Mouse (Mus musculus) thymus, postnatal 14 days (tissue): ENCODE measurements around the gene Dnase1.
"Not testable (repeated sequence)": the region's sequence is repeated elsewhere in the genome, so short reads cannot be mapped to it uniquely, and the experiment has no call there.

ENCODE experiments used
- DNase-seq: peaks from one replicate; pipeline ENCODE4 v3.0.0; 2021

The Dnase1 gene

DNA sequence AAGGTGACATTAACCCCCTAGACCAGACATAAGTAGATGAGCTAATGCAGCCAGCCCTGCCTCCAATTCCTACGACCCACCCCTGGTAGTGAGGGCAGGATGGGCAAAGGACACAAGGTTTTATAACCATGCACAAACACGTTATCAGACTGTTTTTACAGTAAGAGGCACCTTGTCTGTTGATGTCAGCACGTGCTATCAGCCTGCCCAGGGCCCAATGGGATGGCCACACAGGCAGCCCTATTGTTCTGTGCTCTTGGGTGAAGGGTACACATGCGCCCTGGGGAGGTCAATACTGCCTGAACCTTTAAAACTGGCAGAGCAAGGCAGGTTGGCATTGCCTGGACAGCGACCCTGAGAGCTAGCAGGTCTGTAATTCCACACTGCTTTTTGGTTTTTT, at the start of gene Dnase1:
TSS of gene Dnase1 (plus strand) at position 136 of the 400 bp plus-strand sequence.
- DNase-seq = no peak

DNA sequence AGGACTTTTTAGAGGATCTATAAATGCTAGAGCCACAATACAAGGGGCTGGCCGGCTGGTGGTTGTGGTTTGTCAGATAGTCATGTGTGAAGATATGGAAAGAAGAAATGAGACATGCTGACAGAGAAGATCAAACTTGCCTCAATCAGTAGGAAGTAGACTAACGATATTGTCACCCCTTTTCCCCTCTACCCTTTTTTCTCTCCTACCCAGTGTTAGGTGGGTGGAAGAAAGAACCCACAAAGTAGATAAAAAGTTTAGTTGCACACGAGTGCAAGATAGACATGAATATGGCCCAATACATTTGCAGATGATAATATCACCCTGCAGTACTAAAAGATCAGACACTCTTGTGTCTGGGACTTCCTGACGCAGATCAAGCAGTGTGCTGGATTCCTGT, 48.3 kb upstream of the Dnase1 start:
- DNase-seq = no peak

DNA sequence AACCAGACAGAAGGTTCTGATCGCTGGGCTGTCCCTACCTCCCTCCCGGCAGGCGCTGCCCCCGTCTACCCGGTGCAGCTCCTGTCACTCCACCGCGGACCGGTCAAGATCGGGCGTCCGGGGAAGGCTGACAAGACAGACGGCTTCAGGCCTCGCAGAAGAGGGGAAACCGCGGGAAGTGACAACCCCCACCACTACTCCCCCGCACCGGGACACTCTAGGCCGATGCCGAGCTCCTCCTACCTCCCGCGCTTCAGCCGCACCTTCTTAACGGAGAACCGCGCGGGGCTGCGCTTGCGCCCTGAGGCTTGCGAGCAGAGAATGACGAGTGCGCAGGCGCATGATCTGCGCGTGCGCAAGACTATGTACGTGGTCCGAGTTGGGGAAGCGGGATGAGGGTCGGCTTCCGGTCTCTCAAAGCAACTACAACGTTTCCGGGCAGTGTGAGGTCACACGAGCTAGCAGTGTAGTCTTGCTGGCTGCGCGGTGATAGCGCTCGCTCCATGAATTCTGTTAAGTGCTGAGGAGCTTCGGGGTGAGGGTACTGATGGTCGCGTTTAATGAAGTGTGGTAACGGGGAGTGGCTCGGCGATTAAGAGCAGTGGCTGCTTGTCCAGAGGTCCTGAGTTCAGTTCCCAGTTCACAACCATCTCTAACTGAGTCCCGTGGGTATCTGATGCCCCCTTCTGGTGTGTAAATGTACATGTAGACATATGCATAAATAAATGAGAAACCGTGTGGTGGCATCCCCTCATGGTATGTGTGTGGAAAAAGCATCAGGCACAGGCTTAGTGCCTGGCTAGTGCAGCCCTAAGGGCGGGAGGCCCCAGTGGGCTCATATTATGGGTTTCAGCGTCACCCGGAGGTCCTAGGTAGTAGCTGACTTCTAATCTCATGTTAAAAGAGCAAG, 33.0 kb upstream of the Dnase1 start, which contains the start of gene Slx4:
TSS of gene Slx4 (minus strand) at position 282 of the 910 bp plus-strand sequence.
- peak; percentile 96 for DNase-seq

DNA sequence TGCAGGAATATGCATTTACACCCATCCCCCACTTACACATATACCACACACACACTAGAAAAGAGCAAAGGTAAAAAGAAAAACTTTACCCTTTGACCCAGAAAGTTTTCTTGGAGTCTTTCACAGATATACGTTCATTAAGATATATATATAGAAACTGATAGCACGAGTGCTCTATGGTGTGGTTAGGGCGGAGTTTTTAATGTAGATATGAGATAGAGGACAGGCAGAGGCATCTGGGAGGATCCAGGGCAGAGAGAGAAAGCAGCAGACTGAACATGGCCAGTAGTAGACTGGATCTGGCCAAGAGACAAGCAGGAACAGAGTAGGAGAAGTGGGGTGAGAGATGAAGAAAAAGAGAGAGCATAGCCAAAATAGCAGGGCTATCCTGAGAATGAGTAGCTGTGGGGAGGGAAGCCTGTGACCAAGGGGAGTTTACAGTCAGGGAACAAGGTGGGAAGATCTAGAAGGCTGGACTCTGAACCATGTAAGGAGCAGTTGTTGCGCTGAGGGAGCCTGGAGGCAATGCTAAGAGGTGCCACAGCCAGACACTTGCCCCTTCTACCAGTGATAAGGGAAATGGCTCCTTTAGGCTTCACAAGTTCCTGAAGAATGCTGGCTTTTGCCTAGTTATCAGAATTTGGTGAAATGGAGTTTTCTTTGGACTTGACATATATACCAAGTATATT, 23.7 kb upstream of the Dnase1 start:
- DNase-seq = no peak

DNA sequence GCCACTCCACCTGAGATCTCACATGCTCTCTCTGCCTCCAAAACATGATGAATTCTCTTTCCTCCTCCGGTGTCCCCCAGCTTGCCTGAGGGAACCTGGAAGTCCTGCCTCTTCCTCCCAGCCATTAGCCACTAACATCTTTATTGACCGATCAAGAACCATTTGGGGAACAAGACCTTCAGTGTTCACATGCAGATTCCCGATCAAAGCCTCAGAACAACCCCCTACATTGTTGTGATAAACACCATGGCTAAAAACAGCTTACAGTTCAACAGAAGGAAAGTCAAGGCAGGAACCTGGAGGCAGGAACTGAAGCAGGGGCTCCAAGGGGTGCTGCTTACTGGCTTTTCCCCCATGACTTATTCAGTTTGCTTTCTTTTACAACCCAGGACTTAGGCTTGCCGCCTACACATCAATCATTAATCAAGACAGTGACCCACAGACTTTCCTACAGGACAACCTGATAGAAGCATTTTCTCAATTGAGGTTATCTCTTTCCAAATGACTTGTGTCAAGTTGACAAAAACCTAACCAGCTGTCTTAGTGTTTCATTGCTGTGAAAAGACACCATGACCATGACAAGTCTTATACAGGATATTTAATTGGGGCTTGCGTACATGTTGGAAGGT, 22.6 kb upstream of the Dnase1 start:
- no peak for DNase-seq

DNA sequence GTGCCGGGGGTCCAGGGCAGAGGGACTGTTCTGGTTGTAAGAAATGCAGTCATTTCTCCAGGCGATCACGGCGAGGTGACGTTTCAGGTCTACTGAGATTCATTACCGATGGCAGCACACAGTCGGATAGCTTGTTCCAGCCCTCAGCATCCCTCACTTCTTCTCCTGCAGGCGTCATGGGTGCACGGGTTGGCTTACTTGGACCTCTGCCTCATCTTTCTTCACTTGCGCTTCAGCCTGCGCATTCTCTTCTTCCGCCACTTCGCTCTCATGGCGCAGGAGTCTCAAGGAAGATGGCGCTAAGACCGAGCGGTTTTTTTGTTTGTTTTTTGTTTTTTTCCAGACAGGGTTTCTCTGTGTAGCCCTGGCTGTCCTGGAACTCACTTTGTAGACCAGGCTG, 20.0 kb upstream of the Dnase1 start:
- not testable (repeated sequence) for DNase-seq

DNA sequence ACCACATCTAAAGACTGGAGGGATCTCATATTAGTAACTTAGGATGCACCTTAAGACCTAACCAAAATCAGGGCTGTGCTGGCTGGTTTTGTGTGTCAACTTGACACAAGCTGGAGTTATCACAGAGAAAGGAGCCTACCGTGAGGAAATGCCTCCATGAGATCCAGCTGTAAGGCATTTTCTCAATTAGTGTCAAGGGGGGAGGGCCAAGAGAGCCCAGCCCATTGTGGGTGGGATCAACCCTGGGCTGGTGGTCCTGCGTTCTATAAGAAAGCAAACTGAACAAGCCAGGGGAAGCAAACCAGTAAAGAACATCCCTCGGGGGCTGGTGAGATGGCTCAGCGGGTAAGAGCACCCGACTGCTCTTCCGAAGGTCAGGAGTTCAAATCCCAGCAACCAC, 19.3 kb upstream of the Dnase1 start:
- DNase-seq = not testable (repeated sequence)

DNA sequence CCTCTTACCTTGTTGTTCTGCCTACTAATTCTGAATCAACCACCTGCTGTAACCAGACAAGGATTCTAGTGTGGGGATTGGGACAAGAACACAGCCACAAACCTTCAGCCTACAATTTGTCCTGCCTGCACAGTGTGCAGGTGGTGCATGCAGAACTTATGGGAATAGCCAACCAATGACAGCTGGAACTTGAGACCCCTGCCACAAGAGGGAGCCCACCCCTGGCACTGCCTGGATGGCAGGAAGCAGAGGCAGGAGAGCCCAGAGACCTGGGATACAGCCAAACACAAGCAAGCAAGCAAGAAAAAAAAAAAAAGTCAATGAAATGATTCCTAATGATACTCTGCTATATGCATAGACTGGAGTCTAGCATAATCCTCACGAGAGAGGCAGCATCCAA, 15.5 kb upstream of the Dnase1 start:
- peak; percentile 12 for DNase-seq

DNA sequence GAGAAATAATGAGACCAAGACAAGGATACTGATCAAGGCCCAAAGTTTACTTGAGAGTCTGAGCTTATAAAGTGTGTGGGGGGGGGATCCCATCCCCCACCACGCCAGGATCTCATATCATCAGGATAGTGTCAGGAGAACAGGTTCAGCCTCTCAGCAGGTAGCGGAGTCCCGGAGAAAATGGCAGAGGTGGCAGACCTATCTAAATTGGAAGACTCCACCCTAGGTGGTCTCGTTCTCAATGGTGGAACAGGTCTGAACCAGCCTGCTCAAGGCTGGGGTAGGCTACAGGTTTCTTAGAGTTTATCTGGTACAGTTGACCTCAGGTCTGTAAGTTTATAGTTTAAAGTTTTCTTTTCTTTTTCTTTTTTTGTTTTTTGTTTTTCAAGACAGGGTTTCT, 14.0 kb upstream of the Dnase1 start:
- no peak for DNase-seq

DNA sequence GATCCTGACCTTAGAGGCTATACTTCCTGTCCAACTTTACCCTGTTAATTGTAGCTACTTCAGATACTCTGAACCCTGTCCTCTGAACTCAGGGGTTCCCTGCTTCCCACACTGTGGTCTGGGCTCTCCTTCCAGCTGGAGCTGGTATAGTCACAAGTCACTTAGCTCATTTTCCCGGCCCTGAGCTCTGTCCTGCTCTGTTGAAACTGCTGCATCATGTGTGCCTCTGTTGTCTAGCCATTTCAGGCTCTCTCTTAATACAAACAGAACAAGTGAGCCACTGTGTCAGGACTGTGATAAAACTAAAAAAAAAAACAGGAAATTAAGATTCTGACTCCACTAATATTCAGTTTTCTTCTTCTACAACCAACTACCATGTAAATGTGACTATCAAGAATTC, 10.1 kb upstream of the Dnase1 start:
- no peak for DNase-seq

DNA sequence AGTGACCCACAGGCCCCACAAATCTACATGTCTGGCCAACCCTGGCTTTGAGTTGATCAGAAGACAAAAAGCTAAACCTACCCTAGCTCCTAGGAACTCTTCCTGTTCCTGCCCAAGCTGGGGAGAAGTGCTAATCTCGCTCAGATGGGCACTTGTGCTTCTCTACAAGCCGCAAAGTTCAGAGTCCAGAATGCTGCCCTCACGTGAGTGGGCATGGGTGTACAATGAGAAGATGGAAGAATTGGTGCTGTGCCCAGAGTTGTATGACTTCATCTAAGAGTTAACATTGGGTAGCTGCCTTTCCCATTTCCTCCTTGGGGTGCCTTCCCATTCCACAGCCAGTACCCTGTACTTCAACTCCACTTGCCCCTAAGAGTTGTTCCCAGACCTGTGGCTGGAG, 9.5 kb upstream of the Dnase1 start:
- no peak for DNase-seq

DNA sequence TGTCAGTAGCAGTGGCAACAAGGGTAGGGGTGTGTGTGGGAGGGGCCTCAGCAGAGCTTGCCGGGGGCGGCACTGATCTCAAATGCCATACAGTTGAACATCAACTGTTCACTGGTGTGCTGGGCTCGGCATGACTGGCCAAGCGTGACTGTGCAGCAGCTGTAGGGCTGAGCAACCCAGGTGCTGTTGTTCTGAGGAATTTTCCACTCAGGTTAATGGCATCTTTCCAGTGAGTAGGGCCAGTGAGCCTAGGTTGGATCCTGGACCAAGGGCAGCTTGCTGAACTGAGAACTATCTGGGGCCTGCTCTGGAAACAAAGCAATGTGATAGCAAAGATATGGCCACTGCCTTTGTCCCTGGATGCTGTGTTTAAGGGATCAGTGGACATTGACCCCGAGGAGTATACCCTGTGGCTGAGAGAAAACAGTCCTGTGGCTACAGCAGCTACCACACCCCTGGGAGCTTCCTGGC, 7.3 kb upstream of the Dnase1 start:
- DNase-seq = no peak

DNA sequence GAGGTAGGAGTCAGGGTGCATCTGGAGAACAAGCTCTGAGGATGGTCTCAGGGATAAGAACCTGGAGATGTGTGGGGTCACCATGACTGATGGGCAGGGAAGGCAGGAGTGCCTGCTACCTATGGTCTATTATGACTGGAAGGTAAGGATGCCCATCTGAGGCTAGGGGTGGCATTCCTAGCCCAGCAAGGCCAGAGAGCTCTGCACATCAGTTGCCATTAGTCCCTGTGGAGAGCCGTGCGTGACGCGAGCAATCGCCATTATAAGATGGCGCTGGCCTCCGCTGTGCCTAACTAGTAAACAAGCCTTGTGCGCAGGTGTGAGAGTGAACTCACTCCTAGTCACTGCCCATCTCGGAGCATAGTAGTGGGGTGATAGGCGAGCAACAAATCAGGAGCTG, 6.2 kb upstream of the Dnase1 start:
- no peak for DNase-seq

DNA sequence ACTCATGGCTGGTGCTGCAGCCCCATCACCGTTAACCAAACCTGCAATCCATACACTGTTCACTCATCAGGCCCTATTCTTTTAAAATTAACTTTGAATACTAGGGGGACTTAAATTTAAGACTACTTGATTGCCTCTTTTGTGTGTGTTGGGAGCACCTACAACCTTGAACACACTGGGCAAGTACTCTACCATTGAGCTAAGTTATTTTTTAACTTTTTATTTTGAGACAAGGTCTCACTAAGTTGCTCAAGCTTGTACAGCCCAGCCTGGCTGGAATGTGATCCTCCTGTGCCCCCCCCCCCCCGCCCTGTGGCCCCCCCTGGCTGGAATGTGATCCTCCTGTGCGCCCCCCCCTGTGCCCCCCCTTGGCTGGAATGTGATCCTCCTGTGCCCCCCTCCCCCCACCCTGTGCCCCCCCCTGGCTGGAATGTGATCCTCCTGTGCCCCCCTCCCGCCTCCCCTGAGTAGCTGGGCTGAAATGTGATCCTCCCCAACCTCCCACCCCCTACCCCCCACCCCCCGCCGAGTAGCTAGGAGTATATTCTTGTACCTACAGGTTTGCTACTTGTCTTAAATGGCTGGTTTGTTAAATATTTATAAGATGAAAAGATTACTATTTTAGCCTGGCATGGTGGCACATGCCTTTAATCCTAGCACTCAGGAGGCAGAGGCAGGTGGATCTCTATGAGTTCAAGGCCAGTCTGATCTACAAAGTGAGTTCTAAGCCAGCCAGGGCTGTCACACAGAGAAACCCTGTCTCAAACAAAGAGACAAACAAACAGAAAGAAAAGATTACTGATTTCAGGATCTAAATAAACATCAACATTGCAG, 5.1 kb upstream of the Dnase1 start:
- DNase-seq = no peak

DNA sequence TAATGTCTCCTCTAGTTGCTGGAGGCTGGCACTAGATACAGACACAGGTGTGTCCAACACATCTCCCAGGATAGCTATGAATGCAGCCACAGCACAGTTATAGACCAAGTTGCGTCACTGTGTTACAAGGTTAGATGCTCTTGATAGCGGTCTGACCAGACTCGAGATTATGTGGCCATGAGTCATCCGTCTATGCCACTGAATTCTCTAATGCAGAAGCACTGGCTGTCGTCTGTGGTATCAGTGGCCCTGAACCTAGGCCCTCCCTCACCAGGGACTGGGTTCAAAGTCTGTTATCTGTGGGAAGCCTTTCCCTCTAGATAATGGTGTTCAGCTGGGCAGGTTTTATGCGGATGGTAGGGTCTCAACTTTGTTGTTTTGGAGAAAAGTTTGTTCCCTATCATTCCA, 4.4 kb upstream of the Dnase1 start:
- no peak for DNase-seq

DNA sequence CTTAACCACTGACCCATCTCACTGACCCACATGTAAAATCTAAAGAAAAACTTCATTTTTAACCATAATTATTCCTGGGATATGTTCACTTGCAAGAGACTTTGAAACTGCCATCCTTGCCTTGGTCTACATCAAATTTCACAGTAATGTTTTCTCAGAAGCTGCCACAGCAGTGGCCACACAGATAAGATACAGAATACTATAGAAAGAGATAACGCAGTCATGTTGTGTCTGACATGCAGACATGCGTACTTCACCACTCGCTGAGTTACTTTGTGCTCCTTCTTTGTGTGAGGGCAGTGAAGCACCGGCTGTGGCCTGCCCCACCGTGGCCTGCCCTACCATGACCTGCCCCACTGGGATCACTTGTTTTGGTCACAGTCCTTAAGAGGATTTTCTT, 2.8 kb upstream of the Dnase1 start:
- DNase-seq = no peak

DNA sequence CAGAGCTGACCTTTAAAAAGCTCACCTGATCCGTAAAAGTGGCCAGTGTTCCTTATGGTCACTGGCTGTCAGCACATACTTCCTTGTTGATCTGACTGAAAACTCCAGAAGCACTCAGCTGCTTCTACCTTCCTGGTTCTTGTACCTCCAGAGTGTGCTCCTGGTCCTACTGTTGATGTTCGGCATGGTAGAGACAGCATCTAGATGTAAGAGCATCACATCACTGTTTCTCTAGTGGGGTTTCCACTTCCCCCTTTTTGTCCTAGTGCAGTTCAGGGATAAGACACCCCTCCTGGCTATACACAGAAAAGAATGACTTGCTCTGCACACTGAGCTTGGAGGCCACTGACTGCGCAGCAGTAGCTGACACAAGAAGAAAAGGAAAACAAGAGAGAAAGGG, 2.3 kb upstream of the Dnase1 start:
- DNase-seq = no peak

DNA sequence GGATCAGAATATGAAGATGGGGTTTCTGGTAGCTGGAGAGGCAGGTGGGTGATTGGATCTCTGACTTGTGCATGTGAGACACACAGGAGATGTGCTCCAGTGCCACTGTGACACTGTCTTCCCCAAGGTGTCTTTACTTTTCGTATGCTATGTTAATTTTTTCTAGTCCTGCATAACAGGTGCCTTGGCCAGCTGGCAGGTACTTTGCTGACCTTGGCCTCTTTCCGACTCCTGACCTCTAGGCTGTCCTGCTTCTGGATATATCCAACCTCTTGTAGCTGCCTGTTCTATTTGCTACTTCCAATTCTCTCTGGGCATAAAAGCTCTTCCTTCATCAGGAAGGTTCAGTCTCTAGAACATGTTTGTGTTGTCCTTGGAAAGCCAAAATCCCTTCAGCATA, 1.2 kb upstream of the Dnase1 start:
- no peak for DNase-seq

DNA sequence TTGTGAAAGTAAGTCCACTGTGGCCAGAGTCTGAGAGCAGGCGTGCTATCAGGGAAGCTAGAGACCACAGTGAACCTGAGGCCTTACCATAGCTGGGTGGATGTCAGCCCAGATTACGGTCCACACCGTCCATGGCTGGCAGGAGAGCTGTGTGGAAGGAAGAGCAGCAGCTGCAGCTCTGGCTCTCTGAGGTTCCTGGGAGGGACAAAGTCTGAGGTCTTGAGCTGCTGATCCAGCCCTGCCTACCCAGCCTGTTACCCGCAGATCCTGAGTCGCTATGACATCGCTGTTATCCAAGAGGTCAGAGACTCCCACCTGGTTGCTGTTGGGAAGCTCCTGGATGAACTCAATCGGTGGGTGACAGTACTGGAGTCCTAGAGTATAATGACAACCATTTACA, 948 bp downstream of the Dnase1 start:
- no peak for DNase-seq

DNA sequence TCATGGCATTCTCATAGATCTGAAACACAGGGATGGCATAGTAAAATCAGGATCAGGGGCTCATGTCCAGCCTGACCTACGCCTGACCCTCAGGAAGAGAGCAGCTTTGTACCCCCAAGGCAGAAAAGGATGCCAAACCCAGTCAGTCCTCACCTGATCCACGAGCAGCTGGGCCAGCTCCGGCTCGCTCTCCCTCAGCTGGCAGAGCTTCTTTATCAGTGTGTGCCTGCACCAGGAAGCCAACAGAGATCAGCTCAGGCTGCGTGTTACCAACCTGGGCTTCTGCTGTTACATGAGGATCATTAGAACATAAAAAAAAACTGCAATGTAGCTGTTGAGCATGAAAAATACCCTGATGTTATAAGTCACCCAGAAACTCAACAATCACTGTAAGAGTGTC, 3.5 kb downstream of the Dnase1 start:
- no peak for DNase-seq

DNA sequence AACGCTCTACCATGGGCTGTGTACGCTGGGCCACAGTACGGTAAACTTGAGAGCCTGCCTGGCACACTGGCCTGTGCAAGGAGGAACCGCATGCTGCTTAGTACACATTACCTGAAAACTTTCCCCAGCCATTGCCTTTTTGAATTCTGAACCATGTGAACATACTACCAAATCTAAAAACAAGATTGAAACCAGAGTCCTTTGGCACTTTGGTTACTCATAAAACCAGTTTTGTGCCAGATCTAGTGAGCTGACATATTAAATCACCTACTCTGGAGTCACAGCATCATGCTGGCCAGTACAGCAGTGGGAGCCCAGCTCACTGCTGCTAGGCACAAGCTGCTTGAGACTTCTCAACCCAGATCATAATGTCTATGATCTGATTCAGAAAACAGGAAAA, 4.9 kb downstream of the Dnase1 start:
- no peak for DNase-seq

DNA sequence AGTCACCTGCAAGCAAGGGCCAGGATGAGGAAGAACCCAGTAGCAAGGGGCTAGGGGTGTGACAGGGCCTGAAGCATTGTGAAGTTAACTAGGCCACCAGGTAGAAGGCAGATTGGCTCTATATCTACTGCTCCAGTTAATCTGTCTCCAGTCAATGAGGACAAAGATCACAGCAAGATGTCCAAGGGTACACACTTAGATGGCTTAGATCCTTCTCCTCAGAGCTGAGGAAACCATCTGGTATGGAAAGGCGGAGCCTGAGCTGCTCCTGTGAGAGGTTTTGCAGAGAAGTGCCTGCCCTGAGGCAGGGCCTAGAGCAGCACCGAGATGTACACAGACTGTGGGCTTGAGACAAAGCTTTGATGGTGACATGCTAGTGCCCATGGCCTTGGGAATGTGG, 7.4 kb downstream of the Dnase1 start:
- DNase-seq = no peak

DNA sequence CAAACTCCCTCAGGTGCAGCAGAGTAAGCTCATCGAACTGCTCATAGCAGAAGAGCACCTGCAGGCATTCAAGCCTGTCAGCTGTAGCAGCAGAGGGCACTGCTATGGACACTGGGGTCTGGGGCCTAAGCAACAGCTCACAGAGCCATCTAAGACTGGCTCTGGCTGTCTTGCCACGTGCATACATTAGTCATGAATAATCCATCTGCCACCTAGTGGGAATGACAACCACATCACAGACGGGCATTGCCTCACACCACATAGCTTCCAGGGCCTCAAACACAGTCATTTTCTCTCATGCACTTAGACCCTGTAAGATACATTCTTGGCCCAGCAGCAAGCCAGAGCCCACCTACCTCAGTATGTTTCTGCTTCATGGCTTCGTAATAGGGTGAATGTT, 8.8 kb downstream of the Dnase1 start:
- no peak for DNase-seq
